Mouse (Mus musculus) megakaryocyte progenitor cell, adult 5-6 weeks (primary cell): ENCODE data around the gene Cpne7. TPM values are rescaled to one million over a fixed set of nuclear protein-coding genes. Genes with fewer than 3 reads are reported as not detected.

Experiments used
- ATAC-seq: replicated peaks from 2 replicates; pipeline ENCODE4 v1.8.0; 2016; ENCODE audit warnings: mild to moderate bottlenecking, moderate TSS enrichment, inconsistent platforms; ENCODE audit not compliant: poor library complexity
- total RNA-seq, 2 experiments: library from RNA; stranded (forward) in 1 of 2; stranded (reverse) in 1 of 2; fragments of 157-497, 149-512 nt in 1 of 2; fragments of 200-1000 nt in 1 of 2; gene quantifications; 2 replicates each; pipeline versions ENCODE4 v1.2.3 to v1.2.4; 2015 to 2017

Gene Cpne7
- total RNA-seq, 2 experiments from 2014 or later: not detected

DNA sequence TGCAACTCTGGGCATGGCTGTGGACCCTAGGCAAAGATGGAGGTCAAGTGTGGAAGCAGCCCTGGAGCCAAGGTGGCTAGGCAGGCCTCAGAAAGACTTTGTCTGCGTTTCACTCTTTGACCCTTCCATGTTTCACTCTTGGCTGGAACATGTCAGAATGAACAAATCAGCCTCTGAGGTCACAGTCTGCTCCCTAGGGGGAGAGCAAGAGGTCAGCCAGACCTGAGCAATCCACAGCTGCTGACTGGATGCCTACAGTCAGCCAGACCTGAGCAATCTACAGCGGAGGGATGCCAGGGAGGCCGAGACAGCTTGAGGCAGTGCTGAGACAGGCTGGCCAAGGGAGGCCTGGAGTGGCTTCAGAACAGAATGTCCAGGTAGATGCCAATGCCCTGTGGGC is 64.2 kb downstream of the Cpne7 start:
- no peak for ATAC-seq

Other genes with a start within 250 kb of the Cpne7 start
- gene Ankrd11, start 75.1 kb upstream of the Cpne7 start, total RNA-seq (2015): 76.4 and 79.6 TPM in 2 replicates
- gene Ankrd11, start 75.1 kb upstream of the Cpne7 start, total RNA-seq (2017): 69.2 and 72.6 TPM in 2 replicates
- 33.1 and 49.6 TPM in 2 replicates for gene Spg7, start 54.4 kb upstream of the Cpne7 start, total RNA-seq (2015)
- 61.1 and 74.1 TPM in 2 replicates for gene Spg7, start 54.4 kb upstream of the Cpne7 start, total RNA-seq (2017)
- 1,201 and 1,251 TPM in 2 replicates for gene Rpl13, start 15.0 kb upstream of the Cpne7 start, total RNA-seq (2015)
- gene Rpl13, start 15.0 kb upstream of the Cpne7 start, total RNA-seq (2017): 3,072 and 3,507 TPM in 2 replicates
- not detected in 2 replicates for gene Sult5a1, start 40.9 kb downstream of the Cpne7 start, total RNA-seq (2015)
- not detected in 2 replicates for gene Sult5a1, start 40.9 kb downstream of the Cpne7 start, total RNA-seq (2017)
- not detected in 2 replicates for gene Dpep1, start 68.9 kb downstream of the Cpne7 start, total RNA-seq (2015)
- gene Dpep1, start 68.9 kb downstream of the Cpne7 start, total RNA-seq (2017): not detected in 2 replicates
- 11.6 and 18.4 TPM in 2 replicates for gene Chmp1a, start 95.4 kb downstream of the Cpne7 start, total RNA-seq (2015)
- 24.5 and 26.7 TPM in 2 replicates for gene Chmp1a, start 95.4 kb downstream of the Cpne7 start, total RNA-seq (2017)
- gene Spata33, start 95.5 kb downstream of the Cpne7 start, total RNA-seq (2015): 0.37 and 0.51 TPM in 2 replicates
- gene Spata33, start 95.5 kb downstream of the Cpne7 start, total RNA-seq (2017): 1.9 and 5.0 TPM in 2 replicates
- gene Cdk10, start 107.5 kb downstream of the Cpne7 start, total RNA-seq (2015): 16.1 and 17.1 TPM in 2 replicates
- 34.9 and 38.6 TPM in 2 replicates for gene Cdk10, start 107.5 kb downstream of the Cpne7 start, total RNA-seq (2017)
- gene Spata2l, start 118.9 kb downstream of the Cpne7 start, total RNA-seq (2015): 1.7 and 2.1 TPM in 2 replicates
- 1.2 and 1.7 TPM in 2 replicates for gene Spata2l, start 118.9 kb downstream of the Cpne7 start, total RNA-seq (2017)
- gene Zfp276, start 136.8 kb downstream of the Cpne7 start, total RNA-seq (2015): 6.8 and 8.8 TPM in 2 replicates
- gene Zfp276, start 136.8 kb downstream of the Cpne7 start, total RNA-seq (2017): 5.8 and 13.2 TPM in 2 replicates
- 7.6 and 10.2 TPM in 2 replicates for gene Vps9d1, start 137.0 kb downstream of the Cpne7 start, total RNA-seq (2015)
- 10.3 and 16.2 TPM in 2 replicates for gene Vps9d1, start 137.0 kb downstream of the Cpne7 start, total RNA-seq (2017)
- gene Fanca, start 201.2 kb downstream of the Cpne7 start, total RNA-seq (2015): 38.1 and 41.3 TPM in 2 replicates
- gene Fanca, start 201.2 kb downstream of the Cpne7 start, total RNA-seq (2017): 32.1 and 34.5 TPM in 2 replicates
- 0.07 TPM in 1 of 2 replicates, not detected in the other for gene Spire2, start 215.3 kb downstream of the Cpne7 start, total RNA-seq (2015)
- 1.3 TPM in 1 of 2 replicates, not detected in the other for gene Spire2, start 215.3 kb downstream of the Cpne7 start, total RNA-seq (2017)